Mouse (Mus musculus): Measurements from ENCODE around the gene Gnao1.

DNA sequence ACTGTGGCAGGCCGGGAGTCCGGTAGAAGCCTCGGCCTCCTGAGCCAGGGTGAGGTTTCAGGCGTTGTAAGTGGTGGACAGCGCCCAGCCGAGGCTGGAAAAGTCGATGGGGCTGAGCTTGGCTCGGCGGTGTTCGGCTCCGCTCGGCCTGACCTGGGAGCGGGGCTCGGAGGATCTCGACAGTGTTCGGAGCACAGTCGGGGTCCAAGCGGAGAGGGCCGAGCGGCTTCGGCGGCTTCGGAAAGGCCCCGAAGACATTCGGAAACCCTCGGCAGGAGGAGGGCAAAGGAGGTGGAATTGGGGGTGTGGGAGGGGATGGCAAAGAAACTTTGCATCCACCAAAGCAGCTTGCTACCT lies 3.6 kb downstream of the Gnao1 start:
- peak; percentile 38 for TF ChIP-seq CTCF (IDR thresholded peaks at IDR 0.05; ENCODE audit: low read depth)
- TF ChIP-seq EP300 (optimal IDR thresholded peaks at IDR 0.05), result no peak

All from stomach, postnatal 0 days (tissue).